Comparison of ENCODE assay signal across 8 mouse cellular contexts in genomic region chr3:32471098-32471497, GRCm38 (mm10). TPM values are rescaled to one million over a fixed set of nuclear protein-coding genes. Genes with fewer than 3 reads are reported as not detected.
DNase-seq lines count a peak whose midpoint lies in the region; ATAC-seq and TF ChIP-seq lines count a peak whose summit lies in the region.
"Had no signal": no experiment of that assay in that cellular context is flagged by ENCODE, and none has a peak within 500 bp of the region (broad histone marks: within the 10 kb centered on the region; RNA-seq: fewer than 3 reads in every experiment).

No protein-coding gene starts in this region.

- H3K9ac ChIP-seq in liver, postnatal 0 days (replicated peaks), result no peak overlapping the region

- H3K9me3 ChIP-seq in liver, postnatal 0 days (ENCODE audit: low read length), result no peaks in the 10 kb centered on the region

- no peaks in the 10 kb centered on the region for H3K27me3 ChIP-seq in liver, postnatal 0 days (ENCODE audit: insufficient read depth, low read length)

- 59% methylated on average over 6 of the region's 6 CpGs for WGBS in liver, postnatal 0 days (ENCODE audit: insufficient replicate concordance)

- H3K4me1 ChIP-seq in liver, postnatal 0 days (ENCODE audit: insufficient read depth), result 0 out of 2 replicates have a peak, but pooled peaks cover 4% of the 10 kb centered on the region

- TF ChIP-seq CTCF in liver, postnatal 0 days (IDR thresholded peaks at IDR 0.05; ENCODE audit: low read depth), result no peak

- no peak overlapping the region for H3K4me2 ChIP-seq in liver, postnatal 0 days (ENCODE audit: low read depth, low read length)

- H3K36me3 ChIP-seq in liver, postnatal 0 days (replicated peaks; ENCODE audit: insufficient read depth, low read length), result no peaks in the 10 kb centered on the region

- peak; percentile 35 for DNase-seq in layer of hippocampus, adult 9-11 months
- no peak for DNase-seq in layer of hippocampus, postnatal 25 days (ENCODE audit: extremely low spot score in 1 of 2, low spot score in 1 of 2)
- DNase-seq in gastrocnemius, postnatal 10 days, result peak; percentile 17
- DNase-seq in left cerebral cortex, adult 18-20 months (ENCODE audit: low spot score in 2 of 2), result peak; percentile 11 to 47
- DNase-seq in right cerebral cortex, postnatal 25 days, result peak; percentile 23
- DNase-seq in embryo, embryonic 10.5 days (ENCODE audit: low spot score), result no peak
- no peak for DNase-seq in liver, postnatal 0 days

- TF ChIP-seq EP300 in liver, postnatal 0 days (IDR thresholded peaks at IDR 0.05; ENCODE audit: low read depth), result no peak

- ATAC-seq in liver, postnatal 0 days, result no peak
- ATAC-seq: midbrain, embryonic 16.5 days had no signal

- no peak overlapping the region for H3K27ac ChIP-seq in liver, postnatal 0 days (ENCODE audit: low read depth)

- H3K4me3 ChIP-seq in liver, postnatal 0 days (ENCODE audit: low read depth, low read length), result no peak overlapping the region

RNA-seq across cellular contexts. Expression of gene Kcnmb3, which starts 20.9 kb away (rescaled TPM):
- total RNA-seq in layer of hippocampus, postnatal 25 days (2021), result under 1 TPM in 1 of 2 experiments, not detected in 1; 0.66 TPM
- total RNA-seq in gastrocnemius, postnatal 10 days (2021), result under 1 TPM in 1 of 2 experiments, not detected in 1; 0.25 TPM
- under 1 TPM in 1 of 2 experiments, not detected in 1; 0.35 TPM for total RNA-seq in left cerebral cortex, adult 18-20 months (2021)
- polyA plus RNA-seq in liver, postnatal 0 days (2015; fragmentation: Nextera tagmentation; extraction: Ambion mirVana), result not detected in 2 replicates

RNA-seq across cellular contexts. Expression of gene Zfp639, which starts 39.0 kb away (rescaled TPM):
- 10 to 100 TPM; 30.5 to 36.1 TPM for total RNA-seq in layer of hippocampus, postnatal 25 days (2021)
- 10 to 100 TPM; 22.8 to 27.1 TPM for total RNA-seq in gastrocnemius, postnatal 10 days (2021)
- total RNA-seq in left cerebral cortex, adult 18-20 months (2021), result 10 to 100 TPM; 33.5 to 33.8 TPM
- 13.5 and 14.0 TPM in 2 replicates for polyA plus RNA-seq in liver, postnatal 0 days (2015; fragmentation: Nextera tagmentation; extraction: Ambion mirVana)

RNA-seq across cellular contexts. Expression of gene Mfn1, which starts 58.2 kb away (rescaled TPM):
- total RNA-seq in layer of hippocampus, postnatal 25 days (2021), result 100 to 1,000 TPM in 1 of 2 experiments, 10 to 100 TPM in 1; 87.7 to 100 TPM
- total RNA-seq in gastrocnemius, postnatal 10 days (2021), result 100 to 1,000 TPM in 1 of 2 experiments, 10 to 100 TPM in 1; 99.2 to 103 TPM
- 100 to 1,000 TPM in 1 of 2 experiments, 10 to 100 TPM in 1; 88.3 to 104 TPM for total RNA-seq in left cerebral cortex, adult 18-20 months (2021)
- polyA plus RNA-seq in liver, postnatal 0 days (2015; fragmentation: Nextera tagmentation; extraction: Ambion mirVana), result 19.5 and 21.7 TPM in 2 replicates

Comparison
In these comparisons a context has a peak if more than half of its experiments do, and no peak if none do; other contexts are left out.
1. DNase-seq: peak in layer of hippocampus, adult 9-11 months (single experiment), gastrocnemius, postnatal 10 days (single experiment), left cerebral cortex, adult 18-20 months (2 of 2) and right cerebral cortex, postnatal 25 days (single experiment); none in layer of hippocampus, postnatal 25 days (0 of 2), embryo, embryonic 10.5 days (single experiment) and liver, postnatal 0 days (single experiment).